Mouse (Mus musculus) G1E (cell line): Measurements from ENCODE around the gene Irf3. TPM values are rescaled to one million over a fixed set of nuclear protein-coding genes. Genes with fewer than 3 reads are reported as not detected.

Experiments
- ATAC-seq: 2 replicates; pipeline ENCODE4 v1.8.0; 2016; ENCODE audit warnings: mild to moderate bottlenecking; ENCODE audit not compliant: insufficient number of reproducible peaks, poor library complexity, low FRiP score, severe bottlenecking; ENCODE audit errors: extremely low read depth
- DNase-seq: peaks from one replicate; pipeline ENCODE4 v3.0.0; 2012; ENCODE audit warnings: low spot score
- H3K27me3 ChIP-seq: 2 replicates; pipeline ENCODE4 v1.6.1; 2012; ENCODE audit warnings: mild to moderate bottlenecking, low read length, inconsistent platforms; ENCODE audit not compliant: insufficient read depth
- H3K36me3 ChIP-seq: replicated peaks from 2 replicates; pipeline ENCODE3; 2012; ENCODE audit warnings: mild to moderate bottlenecking, inconsistent platforms
- H3K4me1 ChIP-seq: 2 replicates; pipeline ENCODE4 v1.6.1; 2012; ENCODE audit warnings: low read depth, low read length, inconsistent platforms, mixed read lengths; ENCODE audit not compliant: insufficient read depth
- H3K4me3 ChIP-seq: 2 replicates; pipeline ENCODE4 v1.5.1; 2012; ENCODE audit warnings: low read depth, mild to moderate bottlenecking, inconsistent platforms, low read length, moderate library complexity, mixed read lengths
- H3K9me3 ChIP-seq: replicated peaks from 2 replicates; pipeline ENCODE4 v1.6.1; 2012; ENCODE audit warnings: inconsistent platforms
- CTCF ChIP-seq: IDR thresholded peaks from 2 replicates; pipeline ENCODE4 v1.5.1; 2012; ENCODE audit warnings: low read depth, low read length, inconsistent platforms, mixed read lengths
- GATA1 ChIP-seq: IDR thresholded peaks from 2 replicates; pipeline ENCODE4 v1.6.1; 2012; ENCODE audit warnings: borderline replicate concordance, low read length, inconsistent platforms, mixed read lengths
- GATA2 ChIP-seq: IDR thresholded peaks from 2 replicates; pipeline ENCODE4 v1.6.1; 2012; ENCODE audit warnings: low read depth, low read length, inconsistent platforms, borderline replicate concordance
- POLR2AphosphoS5 ChIP-seq: IDR thresholded peaks from 2 replicates; pipeline ENCODE4 v1.6.1; 2012; ENCODE audit warnings: low read depth, low read length, inconsistent platforms; ENCODE audit not compliant: insufficient replicate concordance
- TAL1 ChIP-seq: conservative IDR thresholded peaks from 2 replicates; pipeline ENCODE4 v1.6.1; 2012; ENCODE audit warnings: low read depth, low read length, inconsistent platforms, mixed read lengths
- polyA plus RNA-seq: library from polyadenylated mRNA; stranded (reverse); fragments of >175 nt; gene quantifications from 2 replicates; pipeline ENCODE4 v1.2.3, GENCODE M21; 2012
- total RNA-seq, 2 experiments: library from RNA; stranded (forward) in 1 of 2; stranded (reverse) in 1 of 2; fragments of 200-1000 nt in 1 of 2; fragments of >200 nt in 1 of 2; fragmentation: Nextera tagmentation in 1 of 2; gene quantifications; 2 replicates each; pipeline ENCODE4 v1.2.3; 2014 to 2017

Irf3 gene
- total RNA-seq (2014; fragmentation: Nextera tagmentation) (129 and 135 TPM in 2 replicates), total RNA-seq (2017) (107 and 135 TPM in 2 replicates), polyA plus RNA-seq (65.6 and 87.1 TPM in 2 replicates)

GRCm38 (mm10) chr7:44997231-44997939 is at the start of gene Irf3:
Irf3 (plus strand) TSS chr7:44997648.
- Histone ChIP-seq H3K4me3 (peak within 1 kb of the TSS; percentile 75), H3K36me3 (peaks cover 80% of the 10 kb centered on the region), H3K9me3 (no peaks in the 10 kb centered on the region), H3K4me1 (peaks cover 70% of the 10 kb centered on the region), H3K27me3 (no peaks in the 10 kb centered on the region)
- TF ChIP-seq CTCF (no peak), GATA2 (no peak), POLR2AphosphoS5 (no peak), TAL1 (no peak), GATA1 (no peak)
- DNase-seq (peak; percentile 83), ATAC-seq (peak; percentile 81)

DNA sequence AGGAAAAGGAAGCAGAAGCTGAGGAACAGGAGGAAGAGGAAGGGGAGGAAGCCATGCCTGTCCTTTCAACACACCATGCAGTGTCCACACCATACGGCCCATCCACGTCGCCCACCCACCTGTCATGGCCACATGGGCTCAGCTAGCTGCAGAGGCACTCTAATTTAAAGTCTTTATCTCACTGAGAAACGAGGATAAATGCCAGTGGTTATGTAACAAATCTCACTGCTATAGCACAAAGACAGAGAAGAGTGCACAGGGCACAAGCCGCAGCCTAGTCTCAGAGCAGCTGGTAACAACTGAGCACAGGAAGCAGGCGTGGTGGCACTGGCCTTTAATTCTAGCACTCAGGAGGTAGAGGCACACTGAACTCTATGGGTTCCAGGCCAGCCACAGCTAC is 47.5 kb upstream of the Irf3 start:
- Histone ChIP-seq H3K9me3 (no peaks in the 10 kb centered on the region), H3K4me1 (peaks cover 28% of the 10 kb centered on the region), H3K4me3 (no peak overlapping the region), H3K36me3 (no peaks in the 10 kb centered on the region), H3K27me3 (peaks cover 62% of the 10 kb centered on the region)
- DNase-seq (no peak), ATAC-seq (no peak)
- TF ChIP-seq GATA1 (no peak), GATA2 (no peak), POLR2AphosphoS5 (no peak), TAL1 (no peak), CTCF (no peak)

DNA sequence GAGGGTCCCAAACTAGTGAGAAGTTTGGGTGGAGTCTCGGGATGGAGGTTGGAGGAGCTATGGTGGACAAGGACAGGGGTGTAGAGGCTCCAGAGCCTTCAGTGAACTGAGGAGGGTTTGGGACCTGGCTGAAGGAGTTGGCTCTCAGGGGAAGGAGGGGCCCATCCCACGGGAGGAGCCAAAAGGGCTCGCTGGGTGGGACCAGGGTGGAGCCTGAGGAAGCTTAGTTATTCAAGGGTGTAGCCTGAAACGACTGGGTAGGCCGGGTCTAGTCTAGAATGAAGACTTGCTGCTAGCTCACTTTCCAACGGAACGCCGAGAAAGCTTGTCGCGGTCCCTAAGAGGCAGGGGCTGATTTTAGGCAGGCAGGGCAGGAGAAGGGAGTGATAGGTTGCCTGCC is 45.5 kb upstream of the Irf3 start:
- TF ChIP-seq POLR2AphosphoS5 = no peak
- no peak for TF ChIP-seq CTCF
- no peak for TF ChIP-seq GATA2
- TF ChIP-seq GATA1 = no peak
- no peak for TF ChIP-seq TAL1
- ATAC-seq (peak; percentile 57), DNase-seq (peak; percentile 80)
- H3K27me3 ChIP-seq = peaks cover 52% of the 10 kb centered on the region
- H3K4me3 ChIP-seq = peak overlapping the region; percentile 73
- peaks cover 28% of the 10 kb centered on the region for H3K4me1 ChIP-seq
- H3K9me3 ChIP-seq = no peaks in the 10 kb centered on the region
- H3K36me3 ChIP-seq = no peaks in the 10 kb centered on the region

GRCm38 (mm10) chr7:44952611-44953306 is 44.7 kb upstream of the Irf3 start:
- ATAC-seq (peak; percentile 92), DNase-seq (peak; percentile 88)
- peak overlapping the region; percentile 73 for H3K4me3 ChIP-seq
- peaks cover 47% of the 10 kb centered on the region for H3K27me3 ChIP-seq
- H3K36me3 ChIP-seq = no peaks in the 10 kb centered on the region
- peaks cover 28% of the 10 kb centered on the region for H3K4me1 ChIP-seq
- no peak for TF ChIP-seq GATA1
- no peaks in the 10 kb centered on the region for H3K9me3 ChIP-seq

- peaks cover 31% of the 10 kb centered on the region for H3K4me1 ChIP-seq
- ATAC-seq (no peak), DNase-seq (no peak)
- H3K36me3 ChIP-seq = no peaks in the 10 kb centered on the region
- H3K4me3 ChIP-seq = no peak overlapping the region
- no peak for TF ChIP-seq CTCF
- TF ChIP-seq GATA1 = no peak
- no peak for TF ChIP-seq TAL1
- TF ChIP-seq GATA2 = no peak
- TF ChIP-seq POLR2AphosphoS5 = no peak
- peaks cover 39% of the 10 kb centered on the region for H3K27me3 ChIP-seq
- H3K9me3 ChIP-seq = no peaks in the 10 kb centered on the region
Measured at GRCm38 (mm10) chr7:44953561-44953960, 43.9 kb upstream of the Irf3 start.

- Histone ChIP-seq H3K9me3 (no peaks in the 10 kb centered on the region), H3K4me3 (no peak overlapping the region), H3K27me3 (peaks cover 41% of the 10 kb centered on the region), H3K4me1 (peaks cover 38% of the 10 kb centered on the region), H3K36me3 (no peaks in the 10 kb centered on the region)
- no peak for TF ChIP-seq POLR2AphosphoS5
- ATAC-seq = no peak
- no peak for DNase-seq
Measured at GRCm38 (mm10) chr7:44954091-44954885, 43.2 kb upstream of the Irf3 start.
